Mouse (Mus musculus): Measurements from ENCODE around the gene Gpr21.

DNA sequence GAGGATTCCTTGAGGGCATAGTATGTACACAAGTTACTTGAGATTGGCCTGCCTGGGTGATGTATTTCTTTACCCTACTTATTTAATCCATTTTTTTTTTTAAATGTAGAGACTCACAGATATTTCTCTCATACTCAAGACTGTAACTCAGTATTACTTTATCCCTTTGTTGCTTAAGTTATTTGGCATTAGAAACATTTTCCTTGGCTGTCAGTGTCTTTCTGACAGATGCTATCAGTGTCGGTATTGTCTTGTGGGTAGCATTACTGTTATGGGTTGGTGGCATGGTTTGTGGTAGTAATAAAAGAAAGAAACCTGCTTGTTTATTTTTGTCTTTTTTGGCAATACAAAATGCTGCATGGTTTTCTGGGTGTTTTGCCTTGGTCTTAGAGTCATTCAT lies 14.6 kb downstream of the Gpr21 start:
- TF ChIP-seq TAL1 (IDR thresholded peaks at IDR 0.05; ENCODE audit: low read length) (no peak), GATA1 (IDR thresholded peaks at IDR 0.05; ENCODE audit: low read length) (no peak)
